Mouse (Mus musculus) activated CD4-positive, CD25-positive, alpha-beta regulatory T cell, adult 4 months (primary cell): Measurements from ENCODE around the gene Eci2. TPM values are rescaled to one million over a fixed set of nuclear protein-coding genes. Genes with fewer than 3 reads are reported as not detected.

ENCODE experiments used
- polyA plus RNA-seq, 2 experiments: library from polyadenylated mRNA; unstranded; fragments of 100-300 nt; shearing (Covaris generic); gene quantifications; one replicate each; pipeline ENCODE4 v1.2.1; 2017

Gene Eci2
- polyA plus RNA-seq, 2 experiments from 2014 or later: 103 to 110 TPM

Other genes with a start within 250 kb of the Eci2 start
- gene Prpf4b, start 151.8 kb downstream of the Eci2 start, polyA plus RNA-seq: 10 to 100 TPM; 56.8 to 90.8 TPM
- not detected for gene Fam217a, start 102.8 kb downstream of the Eci2 start, polyA plus RNA-seq
- gene 4933417A18Rik, start 102.7 kb downstream of the Eci2 start, polyA plus RNA-seq: not detected
- gene Eci3, start 63.3 kb downstream of the Eci2 start, polyA plus RNA-seq: under 1 TPM in 1 of 2 experiments, not detected in 1; 0.62 TPM